8 mouse cellular contexts compared by ENCODE assay signal in the genomic region with DNA sequence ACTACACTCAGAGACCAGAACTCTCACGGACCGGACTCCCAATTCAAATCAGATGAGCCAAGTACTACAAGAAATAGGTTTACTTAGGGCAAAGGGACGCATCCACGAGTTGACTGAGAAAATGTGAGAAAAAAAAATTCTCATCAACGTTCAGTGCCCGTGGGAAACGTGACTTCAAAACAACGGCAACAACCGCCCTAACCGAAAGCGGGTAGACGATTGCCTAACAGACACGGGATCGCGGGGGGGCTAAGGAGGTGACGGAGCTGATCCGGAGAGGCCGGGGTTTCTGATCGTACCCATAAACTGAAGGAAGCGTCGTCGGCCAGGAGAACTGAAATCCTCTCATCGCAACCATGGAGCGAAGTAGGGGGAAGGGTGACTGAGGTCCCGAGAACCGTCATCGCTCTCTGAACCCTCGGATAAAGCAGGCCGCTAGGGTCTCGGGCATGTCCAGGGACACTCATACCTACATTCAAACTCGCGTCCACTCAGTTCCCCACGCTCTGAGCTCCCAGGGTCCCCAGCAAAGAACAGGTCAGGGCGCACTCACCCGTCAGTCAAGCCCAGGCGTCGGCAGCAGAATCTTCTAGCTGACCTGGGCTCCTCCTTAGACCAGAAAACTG. TPM values are rescaled to one million over a fixed set of nuclear protein-coding genes. Genes with fewer than 3 reads are reported as not detected.
DNase-seq lines count a peak whose midpoint lies in the region; ATAC-seq and TF ChIP-seq lines count a peak whose summit lies in the region.

A gene (plus strand): TSS at position 51 of the 626 bp plus-strand sequence.

- peaks cover 13% of the 10 kb centered on the region for H3K36me3 ChIP-seq in ES-E14 (ENCODE audit: control insufficient read depth, insufficient read depth, low read length, poor library complexity, severe bottlenecking)
- peaks cover 48% of the 10 kb centered on the region for H3K36me3 ChIP-seq in embryonic facial prominence, embryonic 13.5 days
- H3K36me3 ChIP-seq in megakaryocyte, embryonic 14.5 days (replicated peaks; ENCODE audit: low read length) = peaks cover 53% of the 10 kb centered on the region

- peak within 1 kb of the TSS; percentile 97 for H3K9ac ChIP-seq in ES-E14 (ENCODE audit: insufficient read depth, low read depth, low read length, poor library complexity, severe bottlenecking)
- H3K9ac ChIP-seq in embryonic facial prominence, embryonic 13.5 days = peak within 1 kb of the TSS; percentile 89

- DNase-seq in frontal cortex, postnatal 10 days (ENCODE audit: low spot score in 2 of 2) = peak; percentile 17 to 22
- no peak for DNase-seq in frontal cortex, postnatal 25 days (ENCODE audit: low spot score in 2 of 2)
- no peak for DNase-seq in ES-E14 (ENCODE audit: low read depth, low spot score)
- peak in 1 of 2 experiments; percentile 35 for DNase-seq in heart, postnatal 14 days
- peak in 1 of 2 experiments; percentile 51 for DNase-seq in left cerebral cortex, postnatal 10 days (ENCODE audit: extremely low spot score in 1 of 2, low spot score in 2 of 2)
- DNase-seq in thymus, postnatal 10 days (ENCODE audit: low spot score in 2 of 2) = peak; percentile 44 to 55

- H3K4me3 ChIP-seq in ES-E14 (ENCODE audit: insufficient read depth in 1 of 2, low read depth in 1 of 2, low read length in 2 of 2, poor library complexity in 1 of 2, severe bottlenecking in 1 of 2) = peak within 1 kb of the TSS; percentile 97 to 99
- H3K4me3 ChIP-seq in embryonic facial prominence, embryonic 13.5 days = peak within 1 kb of the TSS; percentile 94
- peak within 1 kb of the TSS; percentile 96 for H3K4me3 ChIP-seq in megakaryocyte, embryonic 14.5 days (replicated peaks)

- no peaks in the 10 kb centered on the region for H3K27me3 ChIP-seq in embryonic facial prominence, embryonic 13.5 days
- H3K27me3 ChIP-seq in megakaryocyte, embryonic 14.5 days (replicated peaks) = no peaks in the 10 kb centered on the region

- intact Hi-C loops in heart, postnatal 14 days (cut with DNase I) = no loop called here
- intact Hi-C loops in left cerebral cortex, postnatal 10 days (cut with DNase I) = no loop called here

- no peaks in the 10 kb centered on the region for H3K9me3 ChIP-seq in ES-E14 (ENCODE audit: control insufficient read depth, insufficient read depth, low read depth, low read length)
- no peaks in the 10 kb centered on the region for H3K9me3 ChIP-seq in embryonic facial prominence, embryonic 13.5 days
- H3K9me3 ChIP-seq in megakaryocyte, embryonic 14.5 days = no peaks in the 10 kb centered on the region

- in situ Hi-C loops in ES-E14 (cut with MboI; ENCODE audit: low sequenced_read_pairs in 2 of 2, unreplicated experiment in 2 of 2) = no loop called here

- peak within 1 kb of the TSS; percentile 45 for H3K27ac ChIP-seq in ES-E14 (ENCODE audit: insufficient read depth, low read depth, low read length, poor library complexity, severe bottlenecking)
- peak within 1 kb of the TSS; percentile 93 for H3K27ac ChIP-seq in embryonic facial prominence, embryonic 13.5 days

- 1% methylated on average over 37 of the region's 37 CpGs for WGBS in embryonic facial prominence, embryonic 13.5 days

- H3K4me2 ChIP-seq in embryonic facial prominence, embryonic 13.5 days = peak within 1 kb of the TSS; percentile 94

- ATAC-seq in embryonic facial prominence, embryonic 13.5 days (ENCODE audit: insufficient number of reproducible peaks, insufficient read depth, low FRiP score, low TSS enrichment, low read depth) = no peak

- peaks cover 2 to 12% of the 10 kb centered on the region in 2 experiments; a peak in 2 of 4 replicates for H3K4me1 ChIP-seq in ES-E14 (ENCODE audit: control insufficient read depth in 2 of 2, insufficient read depth in 2 of 2, low read length in 2 of 2, poor library complexity in 1 of 2)
- peaks cover 39% of the 10 kb centered on the region for H3K4me1 ChIP-seq in embryonic facial prominence, embryonic 13.5 days
- H3K4me1 ChIP-seq in megakaryocyte, embryonic 14.5 days = peaks cover 58% of the 10 kb centered on the region

TF ChIP-seq in ES-E14, 5 proteins besides CTCF, POLR2A, EP300 and RAD21:
- TF ChIP-seq ZNF384 (IDR thresholded peaks at IDR 0.05; ENCODE audit: low read depth, low read length) (no peak), CHD2 (IDR thresholded peaks at IDR 0.05; ENCODE audit: low read depth, low read length) (no peak), MAFK (IDR thresholded peaks at IDR 0.05; ENCODE audit: insufficient read depth, low read depth, low read length) (no peak), HCFC1 (IDR thresholded peaks at IDR 0.05; ENCODE audit: borderline replicate concordance, insufficient read depth, low read length) (no peak), ZC3H11A (IDR thresholded peaks at IDR 0.05; ENCODE audit: borderline replicate concordance, low read depth, low read length) (no peak)

RNA-seq across cellular contexts. Expression of the gene that starts here (rescaled TPM):
- 48.9 and 58.0 TPM in 2 replicates for total RNA-seq in ES-E14 (2012; rRNA removed)
- polyA plus RNA-seq in embryonic facial prominence, embryonic 13.5 days (2015; fragmentation: Nextera tagmentation; extraction: Ambion mirVana) = 24.9 and 26.8 TPM in 2 replicates
- total RNA-seq in heart, postnatal 14 days (2021) = 10 to 100 TPM; 12.2 to 12.6 TPM
- total RNA-seq in left cerebral cortex, postnatal 10 days (2021) = 10 to 100 TPM; 13.1 to 14.2 TPM
- polyA plus RNA-seq in megakaryocyte, embryonic 14.5 days (2012; ENCODE audit: insufficient read depth, low replicate concordance) = 33.2 and 37.0 TPM in 2 replicates

Comparison
In these comparisons a context has a peak if more than half of its experiments do, and no peak if none do; other contexts are left out.
1. DNase-seq: peak in frontal cortex, postnatal 10 days (2 of 2) and thymus, postnatal 10 days (2 of 2); none in frontal cortex, postnatal 25 days (0 of 2) and ES-E14 (single experiment).
2. Peak in every context shown above with its lines, with median percentiles within 50 percentile points of each other: H3K4me3 ChIP-seq.